Comparison of ENCODE assay signal across 8 mouse cellular contexts in the genomic region with DNA sequence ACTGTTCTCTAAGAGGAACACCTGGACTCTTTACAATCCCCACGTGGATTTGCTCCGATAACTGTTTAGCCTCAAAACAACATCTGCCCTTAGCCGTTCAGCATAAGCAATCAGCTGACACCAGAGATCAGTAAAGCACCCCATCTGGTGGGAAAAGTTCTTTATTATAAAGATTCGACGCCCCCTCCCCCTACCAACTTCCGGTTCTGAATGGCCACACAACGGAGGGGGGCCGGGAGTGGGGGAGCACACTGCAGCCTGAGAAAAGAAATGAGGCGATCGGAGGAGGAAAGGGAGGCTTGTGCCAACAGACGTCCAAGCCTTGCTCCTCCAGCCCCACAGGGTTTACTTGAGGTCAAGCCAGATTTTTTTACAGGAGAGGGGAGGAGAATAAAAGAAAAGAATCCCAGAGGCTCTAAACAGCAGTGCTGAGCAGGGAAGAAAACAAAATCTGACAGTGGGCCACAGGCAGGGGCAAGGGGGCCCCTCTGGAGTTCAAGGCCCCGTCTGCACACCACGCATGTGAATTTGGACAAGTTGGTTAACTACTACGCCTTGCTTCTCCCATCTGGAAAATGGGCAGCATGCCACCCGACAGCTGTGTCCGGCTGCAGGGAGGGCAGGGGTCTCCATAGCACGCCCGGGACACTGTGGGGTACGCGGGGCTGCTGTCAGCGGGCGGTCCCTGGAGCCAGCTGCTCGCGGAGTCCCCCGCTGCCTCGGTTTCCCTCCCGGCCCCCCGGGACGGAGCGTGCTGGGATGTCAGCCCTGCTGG. TPM values are rescaled to one million over a fixed set of nuclear protein-coding genes. Genes with fewer than 3 reads are reported as not detected.
DNase-seq lines count a peak whose midpoint lies in the region; ATAC-seq and TF ChIP-seq lines count a peak whose summit lies in the region.

No protein-coding gene starts in this region.

- WGBS in heart, adult 2 months: 1% methylated on average over 29 of the region's 30 CpGs
- 2% methylated on average over 30 of the region's 30 CpGs for WGBS in liver, embryonic 11.5 days
- WGBS in midbrain, embryonic 16.5 days: under 1% methylated on average over 30 of the region's 30 CpGs
- WGBS in stomach, embryonic 14.5 days: under 1% methylated on average over 30 of the region's 30 CpGs

- H3K4me1 ChIP-seq in heart, adult 2 months (ENCODE audit: control insufficient read depth, insufficient read depth, low read length): peaks cover 5% of the 10 kb centered on the region
- peaks cover 27% of the 10 kb centered on the region for H3K4me1 ChIP-seq in liver, embryonic 11.5 days (replicated peaks; ENCODE audit: control insufficient read depth, insufficient read depth, low read length)
- peaks cover 19% of the 10 kb centered on the region for H3K4me1 ChIP-seq in midbrain, embryonic 16.5 days (ENCODE audit: control insufficient read depth, insufficient read depth, low read length)
- peaks cover 16% of the 10 kb centered on the region; the same call in 1 of the 2 replicates for H3K4me1 ChIP-seq in stomach, embryonic 14.5 days (ENCODE audit: control insufficient read depth, insufficient read depth, low read length)

- peak overlapping the region; percentile 96 for H3K9ac ChIP-seq in heart, adult 2 months (ENCODE audit: low read depth, low read length)
- H3K9ac ChIP-seq in liver, embryonic 11.5 days (ENCODE audit: low read depth, low read length): peak overlapping the region; percentile 90
- H3K9ac ChIP-seq in midbrain, embryonic 16.5 days (ENCODE audit: low read depth, low read length): peak overlapping the region; percentile 94
- peak overlapping the region; percentile 76 for H3K9ac ChIP-seq in stomach, embryonic 14.5 days (replicated peaks; ENCODE audit: low read depth, low read length)

- ATAC-seq in liver, embryonic 11.5 days (replicated peaks; ENCODE audit: low FRiP score): peak; percentile 25
- peak; percentile 78 for ATAC-seq in midbrain, embryonic 16.5 days
- peak; percentile 73 for ATAC-seq in stomach, embryonic 14.5 days (ENCODE audit: insufficient number of reproducible peaks, insufficient read depth, low FRiP score, low read depth)

- TF ChIP-seq CTCF in heart, adult 2 months (IDR thresholded peaks at IDR 0.05): no peak

- peak overlapping the region; percentile 96 for H3K4me3 ChIP-seq in heart, adult 2 months
- H3K4me3 ChIP-seq in liver, embryonic 11.5 days (ENCODE audit: low read depth, low read length): peak overlapping the region; percentile 78
- peak overlapping the region; percentile 99 for H3K4me3 ChIP-seq in midbrain, embryonic 16.5 days (ENCODE audit: low read depth, low read length)
- peak overlapping the region; percentile 95 for H3K4me3 ChIP-seq in stomach, embryonic 14.5 days (ENCODE audit: low read depth, low read length)

- no peaks in the 10 kb centered on the region for H3K9me3 ChIP-seq in liver, embryonic 11.5 days (ENCODE audit: control insufficient read depth, low read length)
- H3K9me3 ChIP-seq in midbrain, embryonic 16.5 days (replicated peaks; ENCODE audit: control insufficient read depth, low read length, poor library complexity, severe bottlenecking): no peaks in the 10 kb centered on the region
- no peaks in the 10 kb centered on the region for H3K9me3 ChIP-seq in stomach, embryonic 14.5 days (ENCODE audit: control insufficient read depth, low read depth, low read length)

- intact Hi-C loops in heart, adult 2 months (cut with DNase I): loop anchor here (2.0 to 10.0 kb wide), 2 partner anchors 96 to 206 kb away; no protein-coding TSS in a partner anchor

- no peak for TF ChIP-seq EP300 in heart, adult 2 months (IDR thresholded peaks at IDR 0.05; ENCODE audit: insufficient read depth, low read depth, low read length)

- no peaks in the 10 kb centered on the region for H3K27me3 ChIP-seq in heart, adult 2 months (ENCODE audit: control insufficient read depth, insufficient read depth, low read length)
- H3K27me3 ChIP-seq in liver, embryonic 11.5 days (replicated peaks; ENCODE audit: control insufficient read depth, insufficient read depth, low read length): no peaks in the 10 kb centered on the region
- H3K27me3 ChIP-seq in midbrain, embryonic 16.5 days (ENCODE audit: control insufficient read depth, insufficient read depth, low read depth, low read length): no peaks in the 10 kb centered on the region
- H3K27me3 ChIP-seq in stomach, embryonic 14.5 days (ENCODE audit: control insufficient read depth, insufficient read depth, low read length): no peaks in the 10 kb centered on the region

- TF ChIP-seq POLR2A in heart, adult 2 months (IDR thresholded peaks at IDR 0.05; ENCODE audit: insufficient read depth, low read depth, low read length): no peak

- DNase-seq in 3T3-L1 (ENCODE audit: low read depth, low spot score): peak; percentile 56
- peak; percentile 25 for DNase-seq in T-cell, adult 2 months (ENCODE audit: low spot score)
- DNase-seq in embryo, embryonic 9.5 days (ENCODE audit: extremely low spot score): peak; percentile 41
- peak in 1 of 2 experiments; percentile 54 for DNase-seq in heart, adult 2 months
- DNase-seq in kidney, adult 11 months: peak; percentile 66
- peak; percentile 54 for DNase-seq in liver, embryonic 11.5 days (ENCODE audit: low spot score)

- H3K79me2 ChIP-seq in heart, adult 2 months (replicated peaks; ENCODE audit: control insufficient read depth, insufficient read depth, low read length): 0 out of 2 replicates have a peak, but pooled peaks cover 1% of the 10 kb centered on the region

- peak overlapping the region; percentile 91 for H3K27ac ChIP-seq in heart, adult 2 months
- H3K27ac ChIP-seq in liver, embryonic 11.5 days (ENCODE audit: low read depth, low read length): peak overlapping the region; percentile 67
- H3K27ac ChIP-seq in midbrain, embryonic 16.5 days (ENCODE audit: low read length): peak overlapping the region; percentile 89
- peak overlapping the region; percentile 90 for H3K27ac ChIP-seq in stomach, embryonic 14.5 days (ENCODE audit: low read length)

- H3K36me3 ChIP-seq in heart, adult 2 months (ENCODE audit: control insufficient read depth, insufficient read depth, low read length): peaks cover 19% of the 10 kb centered on the region
- H3K36me3 ChIP-seq in liver, embryonic 11.5 days (ENCODE audit: control insufficient read depth, insufficient read depth, low read length): no peaks in the 10 kb centered on the region
- H3K36me3 ChIP-seq in midbrain, embryonic 16.5 days (ENCODE audit: control insufficient read depth, insufficient read depth, low read length): peaks cover 13% of the 10 kb centered on the region
- H3K36me3 ChIP-seq in stomach, embryonic 14.5 days (ENCODE audit: control insufficient read depth, insufficient read depth, low read length): peaks cover 13% of the 10 kb centered on the region; the same call in 1 of the 2 replicates

- peak overlapping the region; percentile 75 for H3K4me2 ChIP-seq in liver, embryonic 11.5 days
- peak overlapping the region; percentile 99 for H3K4me2 ChIP-seq in midbrain, embryonic 16.5 days (ENCODE audit: low read length)
- H3K4me2 ChIP-seq in stomach, embryonic 14.5 days (replicated peaks; ENCODE audit: low read depth, low read length): peak overlapping the region; percentile 91

RNA-seq across cellular contexts. Expression of gene Gpam, which starts 28.4 kb away (rescaled TPM):
- total RNA-seq in heart, adult 2 months (2021): 100 to 1,000 TPM; 149 to 173 TPM
- 75.4 and 121 TPM in 2 replicates for polyA plus RNA-seq in heart, adult 2 months (2012; rRNA removed)
- polyA plus RNA-seq in liver, embryonic 11.5 days (2014; fragmentation: Nextera tagmentation; extraction: Ambion mirVana): 36.3 and 42.2 TPM in 2 replicates
- polyA plus RNA-seq in midbrain, embryonic 16.5 days (2015; fragmentation: Nextera tagmentation; extraction: Ambion mirVana): 25.2 and 28.3 TPM in 2 replicates
- polyA plus RNA-seq in stomach, embryonic 14.5 days (2014; fragmentation: Nextera tagmentation; extraction: Ambion mirVana): 16.6 and 17.7 TPM in 2 replicates

Comparison
In these comparisons a context has a peak if more than half of its experiments do, and no peak if none do; other contexts are left out.
1. ATAC-seq: peak in every context shown above with its lines; median percentile 78 in midbrain, embryonic 16.5 days; 73 in stomach, embryonic 14.5 days; 25 in liver, embryonic 11.5 days.